Mouse (Mus musculus) embryonic facial prominence, embryonic 15.5 days (tissue): Measurements from ENCODE around the gene Fam20a. TPM values are rescaled to one million over a fixed set of nuclear protein-coding genes. Genes with fewer than 3 reads are reported as not detected.

ENCODE experiments used
- ATAC-seq: fragments of 200-750 bp; cut with Nextera tagmentation; 2 replicates; pipeline ENCODE4 v1.8.0; 2017; ENCODE audit warnings: low read depth, moderate TSS enrichment; ENCODE audit not compliant: insufficient number of reproducible peaks, low FRiP score, low TSS enrichment
- H3K27ac ChIP-seq: fragments of 300-500 bp; sonication (generic); replicated peaks from 2 replicates; pipeline ENCODE4 v1.5.1; 2015; ENCODE audit warnings: mild to moderate bottlenecking, inconsistent platforms
- H3K27me3 ChIP-seq: fragments of 300-500 bp; sonication (generic); 2 replicates; pipeline ENCODE4 v1.6.1; 2015; ENCODE audit warnings: inconsistent platforms
- H3K36me3 ChIP-seq: fragments of 300-500 bp; sonication (generic); 2 replicates; pipeline ENCODE4 v1.6.1; 2015; ENCODE audit warnings: mild to moderate bottlenecking, inconsistent platforms
- H3K4me1 ChIP-seq: fragments of 300-500 bp; sonication (generic); 2 replicates; pipeline ENCODE4 v1.6.1; 2015; ENCODE audit warnings: inconsistent platforms
- H3K4me2 ChIP-seq: fragments of 300-500 bp; sonication (generic); replicated peaks from 2 replicates; pipeline ENCODE4 v1.6.1; 2015; ENCODE audit warnings: mild to moderate bottlenecking, inconsistent platforms
- H3K4me3 ChIP-seq: fragments of 300-500 bp; sonication (generic); replicated peaks from 2 replicates; pipeline ENCODE4 v1.5.1; 2015; ENCODE audit warnings: mild to moderate bottlenecking, inconsistent platforms
- H3K9ac ChIP-seq: fragments of 300-500 bp; sonication (generic); 2 replicates; pipeline ENCODE4 v1.6.1; 2015; ENCODE audit warnings: inconsistent platforms
- H3K9me3 ChIP-seq: fragments of 300-500 bp; sonication (generic); replicated peaks from 2 replicates; pipeline ENCODE4 v1.6.1; 2016; ENCODE audit warnings: inconsistent platforms
- WGBS: fragments of 180-500 bp; shearing (Covaris S2); methylation state at CpG from one replicate; pipeline ENCODE4 v1.1.7; 2015; 5-methylcytosine and 5-hydroxymethylcytosine counted together
- polyA plus RNA-seq: library from polyadenylated mRNA; unstranded; fragments of >200 nt; fragmentation: Nextera tagmentation; extraction: Ambion mirVana; gene quantifications from 2 replicates; pipeline ENCODE4 v1.2.1, GENCODE M21; 2015

The Fam20a gene
- polyA plus RNA-seq, 1 experiment from 2014 or later, result 7.6 TPM

- H3K9ac ChIP-seq, result no peak overlapping the region
- WGBS, result 90% methylated on average over 1 of the region's 1 CpGs
- no peak overlapping the region for H3K4me2 ChIP-seq
- H3K27ac ChIP-seq, result no peak overlapping the region
- H3K4me3 ChIP-seq, result no peak overlapping the region
- H3K4me1 ChIP-seq, result no peaks in the 10 kb centered on the region
- no peaks in the 10 kb centered on the region for H3K27me3 ChIP-seq
- no peaks in the 10 kb centered on the region for H3K9me3 ChIP-seq
- ATAC-seq, result no peak
- no peaks in the 10 kb centered on the region for H3K36me3 ChIP-seq
These were observed 12.3 kb upstream of the Fam20a start for GRCm38 (mm10) chr11:109734341-109734740.

GRCm38 (mm10) chr11:109732726-109733438 is 10.8 kb upstream of the Fam20a start:
- H3K27me3 ChIP-seq, result no peaks in the 10 kb centered on the region
- WGBS, result 83% methylated on average over 8 of the region's 8 CpGs

DNA sequence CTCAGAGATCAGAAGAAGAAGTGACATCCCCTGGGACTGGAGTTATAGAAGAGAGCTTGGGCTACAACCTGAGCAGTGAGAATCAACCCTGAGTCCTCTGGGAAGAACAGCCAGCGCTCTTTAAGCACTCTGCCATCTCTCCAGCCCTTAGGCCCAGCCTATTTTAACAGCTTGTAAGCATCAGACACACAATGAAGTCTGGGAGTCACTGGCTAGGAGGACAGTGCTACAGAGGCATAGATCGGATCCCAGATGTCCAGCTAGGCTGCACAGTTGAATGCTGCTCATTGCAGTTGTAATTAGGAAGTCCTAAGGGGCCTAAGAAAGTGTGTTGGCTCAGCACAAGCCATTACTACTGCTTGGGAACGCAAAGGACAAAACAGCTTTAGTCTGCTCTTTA is 6.3 kb upstream of the Fam20a start:
- no peaks in the 10 kb centered on the region for H3K9me3 ChIP-seq
- 54% methylated on average over 3 of the region's 3 CpGs for WGBS
- no peak for ATAC-seq
- H3K27ac ChIP-seq, result no peak overlapping the region
- H3K4me1 ChIP-seq, result no peaks in the 10 kb centered on the region
- no peaks in the 10 kb centered on the region for H3K36me3 ChIP-seq
- H3K4me3 ChIP-seq, result no peak overlapping the region
- H3K9ac ChIP-seq, result no peak overlapping the region
- H3K27me3 ChIP-seq, result no peaks in the 10 kb centered on the region
- no peak overlapping the region for H3K4me2 ChIP-seq

More at GRCm38 (mm10) chr11:109732726-109733438, 10.8 kb upstream of the Fam20a start:
- H3K4me2 ChIP-seq, result no peak overlapping the region
- H3K4me1 ChIP-seq, result no peaks in the 10 kb centered on the region
- H3K9ac ChIP-seq, result no peak overlapping the region
- no peak for ATAC-seq
- no peaks in the 10 kb centered on the region for H3K36me3 ChIP-seq
- no peak overlapping the region for H3K27ac ChIP-seq
- H3K4me3 ChIP-seq, result no peak overlapping the region
- H3K9me3 ChIP-seq, result no peaks in the 10 kb centered on the region

DNA sequence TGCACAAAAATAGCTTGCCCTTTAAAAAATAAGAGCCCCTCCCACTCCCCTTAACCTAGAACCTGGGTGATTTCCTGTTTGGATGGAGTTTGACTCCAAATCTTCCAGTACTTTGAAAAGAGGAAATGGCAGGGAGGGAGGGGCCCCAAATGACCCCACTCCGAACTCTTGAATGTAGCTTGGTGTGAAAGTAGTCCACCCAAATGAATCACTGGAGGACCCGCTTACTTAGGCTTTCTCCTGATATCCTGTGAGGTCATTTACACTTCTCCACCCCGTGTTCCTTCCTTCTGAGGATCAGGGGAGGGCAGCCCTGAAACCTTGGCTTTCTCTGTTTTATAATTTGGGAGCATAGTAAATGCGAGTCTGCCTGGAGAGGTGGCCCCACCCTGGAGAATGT is 632 bp upstream of the Fam20a start:
- no peaks in the 10 kb centered on the region for H3K9me3 ChIP-seq
- 45% methylated on average over 4 of the region's 4 CpGs for WGBS
- H3K4me2 ChIP-seq, result no peak overlapping the region
- H3K4me3 ChIP-seq, result no peak overlapping the region
- no peak overlapping the region for H3K9ac ChIP-seq
- H3K36me3 ChIP-seq, result no peaks in the 10 kb centered on the region
- H3K27me3 ChIP-seq, result peaks cover 19% of the 10 kb centered on the region
- peaks cover 22% of the 10 kb centered on the region for H3K4me1 ChIP-seq
- ATAC-seq, result no peak
- H3K27ac ChIP-seq, result no peak overlapping the region

DNA sequence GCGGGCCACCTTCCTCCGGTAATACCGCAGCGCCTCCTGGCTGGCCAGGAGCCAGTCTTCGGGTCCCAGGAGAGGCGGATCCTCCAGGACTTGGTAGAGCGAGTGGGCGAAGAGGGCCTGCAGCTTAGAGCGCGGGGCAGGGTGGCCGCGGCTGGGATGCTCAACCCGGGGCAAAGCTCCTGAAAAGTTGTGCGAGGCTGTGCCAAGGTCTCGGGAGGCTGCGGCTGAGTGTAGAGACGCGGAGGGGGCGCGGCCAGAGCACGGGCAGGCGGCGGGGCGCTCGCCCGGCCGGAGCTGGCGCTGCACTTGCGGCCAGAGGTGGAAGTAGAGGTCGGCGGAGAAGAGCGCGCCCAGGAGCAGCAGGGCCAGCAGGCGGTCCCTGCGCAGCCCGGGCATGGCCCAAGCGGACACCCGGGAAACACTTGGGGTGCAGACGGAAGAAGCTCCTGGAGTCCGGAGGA is 729 bp downstream of the Fam20a start:
- Histone ChIP-seq H3K4me3 (peak overlapping the region; percentile 52), H3K27ac (peak overlapping the region; percentile 28; the same call in 1 of the 2 replicates), H3K9ac (peak overlapping the region; percentile 42), H3K9me3 (no peaks in the 10 kb centered on the region), H3K4me2 (peak overlapping the region; percentile 96), H3K36me3 (no peaks in the 10 kb centered on the region), H3K4me1 (peaks cover 26% of the 10 kb centered on the region), H3K27me3 (peaks cover 19% of the 10 kb centered on the region)
- 1% methylated on average over 40 of the region's 40 CpGs for WGBS
- peak; percentile 70 for ATAC-seq

DNA sequence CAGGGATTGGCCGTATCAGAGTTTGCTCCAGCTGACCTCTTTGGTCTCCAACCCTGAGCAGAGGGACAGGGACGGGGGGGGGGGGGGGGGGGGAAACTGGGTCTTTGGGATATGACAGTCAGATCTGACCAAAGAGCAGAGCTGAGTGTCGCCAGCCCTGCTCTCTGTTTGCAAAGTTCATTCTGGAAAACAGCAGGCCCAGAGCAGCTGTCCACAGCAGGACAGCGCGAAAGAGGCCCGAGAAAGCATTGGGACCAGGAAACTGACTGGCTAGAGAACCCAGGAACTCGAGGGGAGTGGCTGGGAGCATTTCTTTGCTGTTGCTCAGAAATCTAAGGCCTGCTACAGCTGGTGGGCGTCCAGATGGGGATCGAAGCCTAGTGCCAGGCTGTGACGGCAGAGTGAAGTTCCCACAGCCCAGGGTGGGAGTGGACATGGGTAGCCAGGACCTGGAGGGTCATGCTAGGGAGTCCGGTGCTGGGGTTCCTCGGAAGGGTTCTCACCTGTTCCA is 1.2 kb downstream of the Fam20a start:
- WGBS, result 25% methylated on average over 12 of the region's 12 CpGs
- ATAC-seq, result peak; percentile 36; the same call in 1 of the 2 replicates
- Histone ChIP-seq H3K9ac (peak overlapping the region; percentile 42), H3K27me3 (peaks cover 19% of the 10 kb centered on the region), H3K4me2 (peak overlapping the region; percentile 96), H3K36me3 (no peaks in the 10 kb centered on the region), H3K4me3 (peak overlapping the region; percentile 52), H3K27ac (peak overlapping the region; percentile 28; the same call in 1 of the 2 replicates), H3K9me3 (no peaks in the 10 kb centered on the region), H3K4me1 (peaks cover 29% of the 10 kb centered on the region)

- Histone ChIP-seq H3K27me3 (peaks cover 19% of the 10 kb centered on the region), H3K36me3 (no peaks in the 10 kb centered on the region), H3K9ac (no peak overlapping the region), H3K9me3 (no peaks in the 10 kb centered on the region), H3K27ac (no peak overlapping the region), H3K4me2 (no peak overlapping the region), H3K4me3 (no peak overlapping the region), H3K4me1 (peaks cover 43% of the 10 kb centered on the region)
- 88% methylated on average over 3 of the region's 3 CpGs for WGBS
- no peak for ATAC-seq
These were observed 2.7 kb downstream of the Fam20a start for GRCm38 (mm10) chr11:109719399-109719798.

DNA sequence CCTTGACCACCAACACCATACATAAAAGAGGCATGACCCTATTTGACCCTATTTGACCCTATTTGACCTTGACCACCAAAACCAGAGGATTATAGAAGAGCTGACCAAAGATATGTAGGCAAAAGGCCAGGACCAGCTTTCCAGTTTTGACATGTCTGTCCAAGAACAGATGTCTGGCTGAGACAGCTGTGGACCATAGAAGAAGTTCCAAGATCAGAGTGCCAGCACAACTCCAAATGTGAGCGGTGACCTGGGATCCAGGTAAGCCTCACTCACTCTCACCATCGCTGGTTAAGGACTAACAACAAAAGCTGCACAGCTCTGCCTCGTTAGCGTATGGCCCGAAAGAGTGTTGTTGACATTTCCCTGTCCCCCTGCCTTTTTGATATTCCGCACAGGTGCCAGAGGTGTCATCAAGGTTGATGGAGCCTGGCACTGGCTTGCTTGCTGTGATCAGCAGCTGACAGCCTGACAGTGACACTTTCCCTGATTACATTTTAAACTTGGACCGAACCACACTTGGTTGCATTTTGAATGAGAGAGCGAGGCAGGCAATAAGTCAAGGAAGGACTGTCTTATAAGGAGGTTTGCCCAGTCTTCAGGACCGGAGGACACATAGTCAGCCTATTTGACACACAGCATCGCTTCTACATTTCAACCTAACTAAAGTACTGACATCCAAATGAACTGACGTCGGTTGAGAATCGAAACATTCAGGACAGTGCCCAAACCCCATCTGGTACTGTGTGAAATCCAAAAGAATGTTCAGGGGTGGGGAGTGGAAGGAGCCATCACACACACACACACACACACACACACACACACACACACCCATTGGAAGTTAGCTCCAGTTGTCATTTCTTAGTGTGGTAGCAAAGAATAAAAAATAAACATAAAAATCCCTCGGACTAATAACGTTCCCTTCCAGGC is 3.8 kb downstream of the Fam20a start:
- H3K36me3 ChIP-seq, result no peaks in the 10 kb centered on the region
- no peak overlapping the region for H3K9ac ChIP-seq
- H3K4me1 ChIP-seq, result peaks cover 46% of the 10 kb centered on the region
- WGBS, result 83% methylated on average over 15 of the region's 15 CpGs
- H3K27me3 ChIP-seq, result peaks cover 19% of the 10 kb centered on the region
- no peak overlapping the region for H3K4me3 ChIP-seq
- no peaks in the 10 kb centered on the region for H3K9me3 ChIP-seq
- no peak overlapping the region for H3K27ac ChIP-seq
- no peak overlapping the region for H3K4me2 ChIP-seq
- ATAC-seq, result no peak

DNA sequence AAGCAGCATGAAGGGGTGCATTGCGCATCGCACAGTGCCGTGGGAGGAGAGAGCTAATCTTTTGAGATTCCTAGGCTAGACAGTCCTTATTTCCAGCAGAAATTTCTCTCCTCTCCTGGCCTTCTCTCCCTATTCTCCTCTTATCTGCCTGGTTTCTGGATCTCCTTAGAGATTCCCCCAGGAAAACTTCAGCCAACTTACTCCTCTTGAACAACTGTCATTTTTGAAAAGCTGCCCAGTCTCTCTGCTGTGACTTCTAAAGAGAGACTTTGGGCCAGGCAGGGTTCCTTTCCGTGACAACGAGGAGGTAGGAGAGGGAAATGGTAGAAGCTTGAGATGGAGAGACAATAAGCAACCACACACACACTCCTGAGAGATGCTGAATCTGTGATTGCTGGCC is 4.6 kb downstream of the Fam20a start:
- Histone ChIP-seq H3K9me3 (no peaks in the 10 kb centered on the region), H3K4me3 (no peak overlapping the region), H3K4me2 (no peak overlapping the region), H3K9ac (no peak overlapping the region), H3K27ac (no peak overlapping the region), H3K36me3 (no peaks in the 10 kb centered on the region), H3K27me3 (peaks cover 15% of the 10 kb centered on the region), H3K4me1 (peaks cover 41% of the 10 kb centered on the region)
- WGBS, result 86% methylated on average over 5 of the region's 5 CpGs
- ATAC-seq, result no peak

DNA sequence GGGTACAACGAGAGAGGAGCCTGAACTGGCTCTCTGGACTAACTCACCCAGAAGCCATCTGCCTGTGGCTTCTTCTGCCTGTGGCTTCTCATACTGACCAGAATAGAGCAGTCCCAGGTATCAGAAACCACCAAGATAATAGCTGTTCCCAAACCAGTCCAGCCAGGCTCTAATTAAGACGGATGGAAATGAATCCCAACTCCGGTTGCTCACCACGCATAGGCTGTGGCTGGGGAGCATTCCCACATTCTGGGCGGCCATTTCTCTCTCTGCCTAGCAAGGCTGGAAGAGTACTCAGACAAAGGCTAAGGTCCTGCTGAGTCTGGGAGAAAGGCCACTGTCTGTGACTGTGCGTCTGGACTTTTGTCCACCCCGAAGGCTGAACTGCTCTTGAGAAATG is 5.1 kb downstream of the Fam20a start:
- Histone ChIP-seq H3K9ac (no peak overlapping the region), H3K4me1 (peaks cover 37% of the 10 kb centered on the region), H3K27me3 (peaks cover 11% of the 10 kb centered on the region), H3K4me2 (no peak overlapping the region), H3K27ac (no peak overlapping the region), H3K36me3 (no peaks in the 10 kb centered on the region), H3K4me3 (no peak overlapping the region), H3K9me3 (no peaks in the 10 kb centered on the region)
- no peak; the same call in 1 of the 2 replicates for ATAC-seq
- WGBS, result 68% methylated on average over 7 of the region's 7 CpGs

GRCm38 (mm10) chr11:109715311-109715781 is 6.7 kb downstream of the Fam20a start:
- H3K4me3 ChIP-seq, result no peak overlapping the region
- no peak overlapping the region for H3K9ac ChIP-seq
- no peaks in the 10 kb centered on the region for H3K27me3 ChIP-seq
- H3K9me3 ChIP-seq, result no peaks in the 10 kb centered on the region
- H3K4me2 ChIP-seq, result no peak overlapping the region
- ATAC-seq, result no peak
- H3K36me3 ChIP-seq, result no peaks in the 10 kb centered on the region
- H3K4me1 ChIP-seq, result peaks cover 23% of the 10 kb centered on the region
- 26% methylated on average over 12 of the region's 12 CpGs for WGBS
- H3K27ac ChIP-seq, result 0 out of 2 replicates have a peak overlapping the region, but pooled peaks have one; percentile 8
